Mouse (Mus musculus) liver, embryonic 14.5 days (tissue): ENCODE measurements around the gene Ift46. TPM values are rescaled to one million over a fixed set of nuclear protein-coding genes. Genes with fewer than 3 reads are reported as not detected.

Experiments used
- ATAC-seq: fragments of 200-750 bp; cut with Nextera tagmentation; 2 replicates; pipeline ENCODE4 v1.8.0; 2017; ENCODE audit warnings: moderate number of reproducible peaks, mild to moderate bottlenecking, moderate library complexity; ENCODE audit not compliant: insufficient read depth
- DNase-seq, 3 experiments: peaks; one replicate each; pipeline ENCODE4 v3.0.0-alpha.2; 2012 to 2013; ENCODE audit warnings: low read depth in 3 of 3, low spot score in 3 of 3
- H3K27ac ChIP-seq: fragments of 300-500 bp; sonication (generic); 2 replicates; pipeline ENCODE4 v1.5.1; 2014; ENCODE audit warnings: moderate library complexity, mild to moderate bottlenecking, control low read depth, inconsistent platforms
- H3K27me3 ChIP-seq: fragments of 300-500 bp; sonication (generic); 2 replicates; pipeline ENCODE4 v1.6.1; 2014; ENCODE audit warnings: mild to moderate bottlenecking, low read length, moderate library complexity; ENCODE audit not compliant: control insufficient read depth, insufficient read depth
- H3K36me3 ChIP-seq: fragments of 300-500 bp; sonication (generic); replicated peaks from 2 replicates; pipeline ENCODE4 v1.6.1; 2014; ENCODE audit warnings: low read depth; ENCODE audit not compliant: control insufficient read depth, insufficient read depth
- H3K4me1 ChIP-seq, 2 experiments: fragments of 200-500 bp in 1 of 2; fragments of 300-500 bp in 1 of 2; sonication (generic) in 1 of 2; replicated peaks; 2 replicates each; pipeline ENCODE4 v1.6.1; 2012 to 2014; ENCODE audit warnings: antibody characterized with exemption in 1 of 2, inconsistent platforms in 1 of 2, low read length in 1 of 2; ENCODE audit not compliant: control insufficient read depth in 2 of 2, insufficient read depth in 2 of 2
- H3K4me2 ChIP-seq: fragments of 300-500 bp; sonication (generic); 2 replicates; pipeline ENCODE4 v1.6.1; 2014; ENCODE audit warnings: low read depth, mild to moderate bottlenecking, control low read depth, moderate library complexity
- H3K4me3 ChIP-seq, 2 experiments: fragments of 200-500 bp in 1 of 2; fragments of 300-500 bp in 1 of 2; sonication (generic) in 1 of 2; 2 replicates each; pipeline ENCODE4 v1.5.1; 2012 to 2014; ENCODE audit warnings: low read depth in 2 of 2, low read length in 2 of 2, mild to moderate bottlenecking in 2 of 2, control low read depth in 1 of 2, inconsistent platforms in 1 of 2, moderate library complexity in 1 of 2; ENCODE audit not compliant: insufficient read depth in 1 of 2
- H3K9ac ChIP-seq: fragments of 300-500 bp; sonication (generic); replicated peaks from 2 replicates; pipeline ENCODE4 v1.6.1; 2014; ENCODE audit warnings: mild to moderate bottlenecking, control low read depth, moderate library complexity
- H3K9me3 ChIP-seq: fragments of 300-500 bp; sonication (generic); 2 replicates; pipeline ENCODE4 v1.6.1; 2016; ENCODE audit warnings: low read length, mixed read lengths; ENCODE audit not compliant: control insufficient read depth
- CTCF ChIP-seq: IDR thresholded peaks from 2 replicates; pipeline ENCODE4 v1.5.1; 2016; ENCODE audit warnings: antibody characterized with exemption, low read depth, control low read depth
- EP300 ChIP-seq: IDR thresholded peaks from 2 replicates; pipeline ENCODE4 v1.6.1; 2016; ENCODE audit warnings: antibody characterized with exemption, low read depth
- WGBS: fragments of 180-500 bp; shearing (Covaris S2); extraction: QIAGEN DNeasy Blood & Tissue Kit; methylation state at CpG from one replicate; pipeline ENCODE4 v1.1.7; 2014; ENCODE audit not compliant: insufficient replicate concordance; 5-methylcytosine and 5-hydroxymethylcytosine counted together
- polyA plus RNA-seq, 2 experiments: library from polyadenylated mRNA; depleted of rRNA in 1 of 2; stranded (reverse) in 1 of 2; unstranded in 1 of 2; fragments of >200 nt; fragmentation: Nextera tagmentation in 1 of 2; extraction: Ambion mirVana in 1 of 2; gene quantifications; 2 replicates each; pipeline versions ENCODE4 v1.2.1 to v1.2.3; 2012 to 2014

Ift46 gene
- polyA plus RNA-seq, 2 experiments, result 11.3 to 17.3 TPM

GRCm38 (mm10) chr9:44736301-44736700 lies 31.4 kb upstream of the Ift46 start:
- Histone ChIP-seq H3K4me1 (peaks cover 6 to 11% of the 10 kb centered on the region in 2 experiments; a peak in 3 of 4 replicates), H3K9me3 (no peaks in the 10 kb centered on the region), H3K9ac (no peak overlapping the region), H3K4me2 (no peak overlapping the region), H3K36me3 (no peaks in the 10 kb centered on the region), H3K27me3 (peaks cover 29% of the 10 kb centered on the region), H3K27ac (no peak overlapping the region), H3K4me3 (no peak overlapping the region)
- DNase-seq (no peak), ATAC-seq (no peak)
- TF ChIP-seq EP300 (no peak), CTCF (no peak)
- WGBS, result 54% methylated on average over 2 of the region's 2 CpGs

DNA sequence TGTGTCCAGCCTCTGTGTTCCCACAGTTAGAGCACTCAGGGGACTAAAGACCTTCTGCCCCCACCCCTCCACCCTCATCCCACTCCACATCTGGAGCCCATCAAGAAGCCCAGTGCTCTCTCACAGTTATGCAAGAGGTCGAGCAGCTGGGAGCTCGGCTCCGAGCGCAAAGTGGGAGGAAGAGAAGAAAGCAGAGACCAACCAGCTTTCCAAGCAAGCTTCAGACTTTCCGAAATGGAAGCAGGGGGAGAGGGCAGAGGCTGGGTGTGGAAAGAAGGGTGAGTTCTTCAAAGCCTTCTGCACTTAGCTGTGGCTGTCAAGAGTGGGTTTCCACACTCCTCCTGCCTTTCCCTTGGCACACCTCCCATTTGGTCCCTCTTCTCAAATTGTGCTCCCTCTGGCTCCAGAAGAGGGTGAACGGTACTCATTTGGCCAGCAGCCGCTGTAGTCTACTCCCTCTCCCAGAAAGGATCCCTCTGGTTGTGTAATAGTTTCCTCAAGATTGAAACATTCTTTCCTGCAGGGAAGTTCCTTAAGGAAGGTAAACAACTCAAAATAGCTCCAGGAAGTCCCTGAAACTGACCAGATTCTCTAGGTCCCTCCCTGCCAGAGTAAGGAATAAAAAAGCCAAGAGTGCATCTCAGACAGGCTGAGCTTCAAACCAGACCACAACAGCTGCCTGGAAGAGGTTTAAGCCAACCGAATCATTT lies 30.3 kb upstream of the Ift46 start:
- H3K9ac ChIP-seq, result no peak overlapping the region
- ATAC-seq (no peak), DNase-seq (no peak)
- H3K4me1 ChIP-seq, result peaks cover 0 to 8% of the 10 kb centered on the region in 2 experiments; a peak in 2 of 4 replicates
- H3K9me3 ChIP-seq, result no peaks in the 10 kb centered on the region
- no peak overlapping the region for H3K4me3 ChIP-seq
- no peak for TF ChIP-seq CTCF
- TF ChIP-seq EP300, result no peak
- no peak overlapping the region for H3K27ac ChIP-seq
- WGBS, result 29% methylated on average over 8 of the region's 8 CpGs
- no peak overlapping the region for H3K4me2 ChIP-seq
- peaks cover 1% of the 10 kb centered on the region; the same call in 1 of the 2 replicates for H3K36me3 ChIP-seq
- H3K27me3 ChIP-seq, result peaks cover 29% of the 10 kb centered on the region

DNA sequence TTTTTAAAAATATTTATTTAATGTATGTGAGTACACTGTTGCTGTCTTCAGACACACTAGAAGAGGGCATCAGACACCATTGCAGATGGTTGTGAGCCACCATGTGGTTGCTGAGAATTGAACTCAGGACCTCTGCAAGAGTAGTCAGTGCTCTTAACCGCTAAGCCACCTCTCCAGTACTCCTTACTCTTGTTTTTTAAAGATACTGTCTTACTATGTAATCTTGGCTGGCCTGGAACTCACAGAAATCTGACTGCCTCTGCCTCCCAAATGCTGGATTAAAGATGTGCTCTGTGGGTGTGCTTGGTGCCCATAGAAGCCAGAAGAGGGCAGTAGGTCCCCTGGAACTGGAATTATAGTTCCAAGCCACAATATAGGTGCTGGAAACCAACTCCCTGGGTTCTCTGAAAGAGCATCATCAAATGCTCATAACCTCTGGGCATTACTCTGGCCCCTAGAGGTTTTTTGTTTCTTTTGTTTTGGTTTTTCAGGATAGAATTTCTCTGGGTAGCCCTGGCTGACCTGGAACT lies 27.0 kb upstream of the Ift46 start:
- no peak for DNase-seq
- Histone ChIP-seq H3K4me1 (no peaks in the 10 kb centered on the region), H3K4me3 (no peak overlapping the region), H3K36me3 (peaks cover 33% of the 10 kb centered on the region), H3K27ac (no peak overlapping the region), H3K4me2 (no peak overlapping the region), H3K9ac (no peak overlapping the region), H3K27me3 (no peaks in the 10 kb centered on the region; the same call in 1 of the 2 replicates), H3K9me3 (no peaks in the 10 kb centered on the region)
- WGBS, result 94% methylated on average over 1 of the region's 1 CpGs
- TF ChIP-seq CTCF (peak; percentile 38; the same call in 1 of the 2 replicates), EP300 (no peak)
- no peak for ATAC-seq

GRCm38 (mm10) chr9:44745371-44745770 lies 22.3 kb upstream of the Ift46 start:
- no peak for DNase-seq
- TF ChIP-seq CTCF, result no peak
- no peak for TF ChIP-seq EP300
- Histone ChIP-seq H3K9me3 (no peaks in the 10 kb centered on the region), H3K27me3 (no peaks in the 10 kb centered on the region), H3K4me1 (no peaks in the 10 kb centered on the region), H3K4me2 (no peak overlapping the region), H3K27ac (no peak overlapping the region), H3K36me3 (peaks cover 64% of the 10 kb centered on the region), H3K9ac (no peak overlapping the region), H3K4me3 (no peak overlapping the region)
- ATAC-seq, result no peak
- WGBS, result 88% methylated on average over 7 of the region's 7 CpGs

DNA sequence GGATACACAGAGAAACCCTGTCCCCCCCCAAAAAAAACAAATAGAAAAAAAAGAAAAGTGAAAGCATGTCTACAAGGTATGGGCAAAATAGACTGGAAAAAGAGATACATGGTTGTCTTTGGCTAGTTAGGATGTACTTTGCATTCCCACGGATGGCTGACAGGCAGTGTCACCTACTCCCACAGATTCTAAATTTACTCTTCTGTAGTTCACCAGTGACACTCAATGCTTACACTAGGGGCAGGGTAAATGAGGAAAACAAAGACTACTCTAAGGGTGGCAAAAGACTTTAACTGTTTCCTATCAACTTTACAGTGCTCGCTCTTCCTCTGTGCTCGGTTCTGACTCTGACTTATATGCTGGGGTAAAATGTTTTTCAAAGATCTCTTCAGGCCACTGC lies 21.0 kb upstream of the Ift46 start:
- WGBS, result 83% methylated on average over 3 of the region's 3 CpGs
- no peak for DNase-seq
- no peak for ATAC-seq
- no peak overlapping the region for H3K4me3 ChIP-seq
- TF ChIP-seq EP300, result no peak
- TF ChIP-seq CTCF, result no peak
- no peak overlapping the region for H3K9ac ChIP-seq
- H3K36me3 ChIP-seq, result peaks cover 75% of the 10 kb centered on the region
- no peak overlapping the region for H3K4me2 ChIP-seq
- no peaks in the 10 kb centered on the region for H3K27me3 ChIP-seq
- H3K9me3 ChIP-seq, result no peaks in the 10 kb centered on the region
- H3K27ac ChIP-seq, result no peak overlapping the region
- no peaks in the 10 kb centered on the region for H3K4me1 ChIP-seq
